Mouse (Mus musculus): Measurements from ENCODE around the gene Ric8a. TPM values are rescaled to one million over a fixed set of nuclear protein-coding genes. Genes with fewer than 3 reads are reported as not detected.

Gene Ric8a
- total RNA-seq, 2 experiments from 2014 or later, result 66.0 to 70.0 TPM

Other genes with a start within 250 kb of the Ric8a start
- gene Olfr61, start 228.0 kb upstream of the Ric8a start, total RNA-seq (2021), result not detected
- not detected for gene Olfr53, start 210.5 kb upstream of the Ric8a start, total RNA-seq (2021)
- gene Olfr539, start 197.0 kb upstream of the Ric8a start, total RNA-seq (2021), result under 1 TPM; 0.05 to 0.07 TPM
- not detected for gene Olfr45, start 175.0 kb upstream of the Ric8a start, total RNA-seq (2021)
- not detected for gene Olfr541, start 159.7 kb upstream of the Ric8a start, total RNA-seq (2021)
- not detected for gene Cyp2e1, start 93.2 kb upstream of the Ric8a start, total RNA-seq (2021)
- gene Syce1, start 69.1 kb upstream of the Ric8a start, total RNA-seq (2021), result not detected
- 10 to 100 TPM; 23.6 to 24.7 TPM for gene Zfp941, start 34.8 kb upstream of the Ric8a start, total RNA-seq (2021)
- 1 to 10 TPM; 2.7 to 4.1 TPM for gene Urah, start 21.9 kb upstream of the Ric8a start, total RNA-seq (2021)
- not detected for gene Scgb1c1, start 11.4 kb upstream of the Ric8a start, total RNA-seq (2021)
- not detected for gene Odf3, start 9.2 kb upstream of the Ric8a start, total RNA-seq (2021)
- 1 to 10 TPM; 1.2 to 1.8 TPM for gene Gm45785, start 626 bp upstream of the Ric8a start, total RNA-seq (2021)
- gene Bet1l, start 620 bp downstream of the Ric8a start, total RNA-seq (2021), result 10 to 100 TPM; 25.9 to 28.1 TPM
- 100 to 1,000 TPM; 116 TPM for gene Psmd13, start 25.0 kb downstream of the Ric8a start, total RNA-seq (2021)
- 10 to 100 TPM; 77.1 to 78.2 TPM for gene Sirt3, start 25.4 kb downstream of the Ric8a start, total RNA-seq (2021)
- gene Cox8b, start 43.5 kb downstream of the Ric8a start, total RNA-seq (2021), result 1 to 10 TPM in 1 of 2 experiments, not detected in 1; 1.2 TPM
- under 1 TPM; 0.41 to 0.73 TPM for gene Nlrp6, start 63.9 kb downstream of the Ric8a start, total RNA-seq (2021)
- gene Pgghg, start 84.4 kb downstream of the Ric8a start, total RNA-seq (2021), result 1 to 10 TPM; 4.7 to 6.3 TPM
- not detected for gene Ifitm5, start 93.3 kb downstream of the Ric8a start, total RNA-seq (2021)
- gene Gm45717, start 99.0 kb downstream of the Ric8a start, total RNA-seq (2021), result not detected
- 10 to 100 TPM; 11.7 to 15.7 TPM for gene Ifitm2, start 99.0 kb downstream of the Ric8a start, total RNA-seq (2021)
- gene Ifitm1, start 110.3 kb downstream of the Ric8a start, total RNA-seq (2021), result 1 to 10 TPM; 1.7 to 2.9 TPM
- 10 to 100 TPM in 1 of 2 experiments, 1 to 10 TPM in 1; 9.9 to 13.5 TPM for gene Ifitm3, start 153.8 kb downstream of the Ric8a start, total RNA-seq (2021)
- not detected for gene Ifitm6, start 161.0 kb downstream of the Ric8a start, total RNA-seq (2021)
- gene Gm17387, start 172.2 kb downstream of the Ric8a start, total RNA-seq (2021), result not detected
- 10 to 100 TPM; 79.6 to 84.3 TPM for gene B4galnt4, start 204.1 kb downstream of the Ric8a start, total RNA-seq (2021)
- gene Pkp3, start 221.3 kb downstream of the Ric8a start, total RNA-seq (2021), result under 1 TPM in 1 of 2 experiments, not detected in 1; 0.21 TPM
- 1 to 10 TPM; 2.9 to 3.2 TPM for gene Sigirr, start 243.6 kb downstream of the Ric8a start, total RNA-seq (2021)

Measured in left cerebral cortex, postnatal 25 days (tissue).